Mouse (Mus musculus): ENCODE results near the gene Ttc34. TPM values are rescaled to one million over a fixed set of nuclear protein-coding genes. Genes with fewer than 3 reads are reported as not detected.

The Ttc34 gene
- not detected for polyA plus RNA-seq (2017; shearing (Covaris generic))

GRCm38 (mm10) chr4:154837170-154837569 lies at the start of gene Ttc34:
Gene Ttc34 (plus strand): TSS chr4:154837459.

GRCm38 (mm10) chr4:154869440-154869839 lies 32.2 kb downstream of the Ttc34 start, which contains the start of gene Mmel1:
Gene Mmel1 (plus strand): TSS chr4:154869585.

GRCm38 (mm10) chr4:154898506-154899446 lies 61.5 kb downstream of the Ttc34 start, which contains the start of gene Fam213b:
Gene Fam213b (minus strand): TSS chr4:154899135.

Other genes starting within 250 kb of the Ttc34 start
- gene Prdm16, start 200.6 kb upstream of the Ttc34 start, polyA plus RNA-seq (2017; shearing (Covaris generic)): 10.8 TPM
- gene Actrt2, start 169.6 kb upstream of the Ttc34 start, polyA plus RNA-seq (2017; shearing (Covaris generic)): not detected
- not detected for gene Mmel1, start 32.1 kb downstream of the Ttc34 start, polyA plus RNA-seq (2017; shearing (Covaris generic))
- gene Fam213b, start 61.7 kb downstream of the Ttc34 start, polyA plus RNA-seq (2017; shearing (Covaris generic)): 4.2 TPM
- gene Tnfrsf14, start 91.1 kb downstream of the Ttc34 start, polyA plus RNA-seq (2017; shearing (Covaris generic)): 14.8 TPM
- gene Hes5, start 123.5 kb downstream of the Ttc34 start, polyA plus RNA-seq (2017; shearing (Covaris generic)): 0.43 TPM
- 65.4 TPM for gene Pank4, start 126.7 kb downstream of the Ttc34 start, polyA plus RNA-seq (2017; shearing (Covaris generic))
- gene Plch2, start 219.3 kb downstream of the Ttc34 start, polyA plus RNA-seq (2017; shearing (Covaris generic)): not detected
- gene Pex10, start 229.6 kb downstream of the Ttc34 start, polyA plus RNA-seq (2017; shearing (Covaris generic)): 11.7 TPM
- 181 TPM for gene Rer1, start 248.9 kb downstream of the Ttc34 start, polyA plus RNA-seq (2017; shearing (Covaris generic))
- gene Morn1, start 249.1 kb downstream of the Ttc34 start, polyA plus RNA-seq (2017; shearing (Covaris generic)): 2.6 TPM